Mouse (Mus musculus): Measurements from ENCODE around the gene Dcaf1. TPM values are rescaled to one million over a fixed set of nuclear protein-coding genes. Genes with fewer than 3 reads are reported as not detected.

Gene Dcaf1
- polyA plus RNA-seq, 1 experiment from 2014 or later: 20.8 TPM

DNA sequence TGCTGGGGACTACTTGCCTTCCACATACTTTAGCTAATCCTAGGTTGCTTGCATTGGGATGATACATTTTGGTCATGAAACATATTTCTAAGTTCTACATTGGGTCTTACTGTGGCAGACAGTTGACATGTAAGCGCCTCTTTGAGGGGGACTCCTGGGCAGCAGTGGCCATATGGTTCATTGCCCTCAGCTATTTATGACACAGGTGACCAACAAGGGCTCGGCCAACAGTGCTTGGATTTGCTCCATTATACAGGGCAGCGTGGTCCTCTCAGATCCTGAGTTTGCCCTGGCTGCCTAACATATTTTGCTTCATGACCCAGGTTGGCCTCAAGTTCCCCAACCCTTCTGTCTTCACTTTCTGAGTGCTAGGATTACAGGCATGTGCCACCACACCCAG, 55.0 kb downstream of the Dcaf1 start:
- H3K4me2 ChIP-seq (ENCODE audit: low read length): no peak overlapping the region
- H3K27ac ChIP-seq (replicated peaks in 1 of 2; ENCODE audit: control insufficient read depth in 1 of 2, insufficient read depth in 1 of 2, low read depth in 2 of 2, low read length in 2 of 2): no peak overlapping the region
- WGBS: 95% methylated on average over 3 of the region's 3 CpGs
- H3K9me3 ChIP-seq (ENCODE audit: control insufficient read depth, low read length): no peaks in the 10 kb centered on the region
- peaks cover 93% of the 10 kb centered on the region for H3K36me3 ChIP-seq (ENCODE audit: control insufficient read depth, insufficient read depth, low read length)
- H3K4me3 ChIP-seq (ENCODE audit: control insufficient read depth in 1 of 2, insufficient read depth in 1 of 2, low read depth in 1 of 2, low read length in 2 of 2): no peak overlapping the region
- peaks cover 0 to 2% of the 10 kb centered on the region in 2 experiments; a peak in 1 of 4 replicates for H3K4me1 ChIP-seq (ENCODE audit: control insufficient read depth in 2 of 2, insufficient read depth in 2 of 2, low read length in 2 of 2)
- ATAC-seq (ENCODE audit: insufficient number of reproducible peaks, insufficient read depth, low FRiP score, low read depth): no peak
- no peaks in the 10 kb centered on the region for H3K27me3 ChIP-seq (ENCODE audit: control insufficient read depth, insufficient read depth, low read length)
- no peak overlapping the region for H3K9ac ChIP-seq (ENCODE audit: low read length)

DNA sequence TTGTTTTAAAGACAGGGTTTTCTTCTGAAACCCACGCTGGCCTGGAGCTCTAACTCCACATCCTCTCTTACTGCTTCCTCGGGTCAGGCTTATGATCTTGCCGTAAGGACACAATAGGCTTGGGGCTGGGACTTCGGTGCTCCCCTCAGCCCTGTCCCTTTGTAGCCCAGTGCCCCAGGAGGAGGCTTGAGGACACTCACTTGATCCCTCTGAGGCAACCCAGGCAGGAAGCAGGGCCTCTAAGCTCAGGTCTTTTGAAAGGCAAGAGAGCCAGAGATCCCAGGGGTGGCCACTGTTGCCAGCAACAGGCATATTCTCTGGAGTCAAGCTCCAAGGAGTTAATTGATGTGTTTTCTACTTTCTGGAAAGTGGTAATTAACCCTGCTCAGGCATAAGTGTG, 57.8 kb downstream of the Dcaf1 start:
- Histone ChIP-seq H3K9me3 (ENCODE audit: control insufficient read depth, low read length) (no peaks in the 10 kb centered on the region), H3K4me2 (ENCODE audit: low read length) (no peak overlapping the region), H3K36me3 (ENCODE audit: control insufficient read depth, insufficient read depth, low read length) (peaks cover 97% of the 10 kb centered on the region), H3K27me3 (ENCODE audit: control insufficient read depth, insufficient read depth, low read length) (no peaks in the 10 kb centered on the region), H3K9ac (ENCODE audit: low read length) (no peak overlapping the region), H3K27ac (replicated peaks in 1 of 2; ENCODE audit: control insufficient read depth in 1 of 2, insufficient read depth in 1 of 2, low read depth in 2 of 2, low read length in 2 of 2) (0 out of 4 replicates have a peak overlapping the region, but pooled peaks of 1 of the 2 experiments have one; percentile 9), H3K4me3 (ENCODE audit: control insufficient read depth in 1 of 2, insufficient read depth in 1 of 2, low read depth in 1 of 2, low read length in 2 of 2) (no peak overlapping the region), H3K4me1 (ENCODE audit: control insufficient read depth in 2 of 2, insufficient read depth in 2 of 2, low read length in 2 of 2) (peaks cover 7 to 20% of the 10 kb centered on the region in 2 experiments)
- no peak for ATAC-seq (ENCODE audit: insufficient number of reproducible peaks, insufficient read depth, low FRiP score, low read depth)
- WGBS: 70% methylated on average over 4 of the region's 4 CpGs

DNA sequence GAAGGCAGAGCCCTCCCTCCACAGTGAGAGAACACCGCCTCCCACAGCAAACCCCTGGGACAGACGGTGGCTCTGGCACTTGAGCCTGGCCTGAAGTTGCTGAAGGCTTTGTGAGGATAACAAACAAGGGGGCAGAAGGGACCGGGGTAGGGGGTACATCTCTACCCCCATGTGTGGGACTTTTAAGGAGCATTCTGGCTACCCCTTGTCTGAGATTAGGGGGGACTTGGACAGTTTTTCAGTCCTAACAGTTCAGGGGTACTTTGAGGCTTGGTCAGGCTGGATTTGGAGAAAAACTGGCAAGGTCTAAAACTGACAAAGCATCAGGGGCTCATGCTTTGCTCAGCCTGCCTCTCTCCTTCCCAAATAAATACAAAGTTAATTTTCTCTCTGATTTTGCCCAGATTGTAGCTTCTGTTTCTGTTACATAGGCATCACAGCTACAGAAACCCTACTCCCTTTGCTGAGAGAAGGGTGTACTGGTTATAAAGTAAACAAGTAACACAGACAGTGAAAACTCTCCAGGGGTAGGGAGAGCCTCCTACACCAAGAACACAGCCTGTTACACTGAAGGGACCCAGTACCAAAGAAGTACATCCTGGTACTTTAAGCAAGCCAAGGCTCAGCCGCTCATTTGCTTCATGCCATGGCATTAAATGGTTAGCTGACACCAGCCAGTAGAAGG, 59.5 kb downstream of the Dcaf1 start:
- Histone ChIP-seq H3K36me3 (ENCODE audit: control insufficient read depth, insufficient read depth, low read length) (peaks cover 80% of the 10 kb centered on the region), H3K9me3 (ENCODE audit: control insufficient read depth, low read length) (no peaks in the 10 kb centered on the region), H3K9ac (ENCODE audit: low read length) (no peak overlapping the region), H3K27ac (replicated peaks in 1 of 2; ENCODE audit: control insufficient read depth in 1 of 2, insufficient read depth in 1 of 2, low read depth in 2 of 2, low read length in 2 of 2) (no peak overlapping the region), H3K27me3 (ENCODE audit: control insufficient read depth, insufficient read depth, low read length) (no peaks in the 10 kb centered on the region), H3K4me1 (ENCODE audit: control insufficient read depth in 2 of 2, insufficient read depth in 2 of 2, low read length in 2 of 2) (peaks cover 19 to 34% of the 10 kb centered on the region in 2 experiments), H3K4me3 (ENCODE audit: control insufficient read depth in 1 of 2, insufficient read depth in 1 of 2, low read depth in 1 of 2, low read length in 2 of 2) (no peak overlapping the region), H3K4me2 (ENCODE audit: low read length) (no peak overlapping the region)
- WGBS: 66% methylated on average over 4 of the region's 4 CpGs
- no peak for ATAC-seq (ENCODE audit: insufficient number of reproducible peaks, insufficient read depth, low FRiP score, low read depth)

DNA sequence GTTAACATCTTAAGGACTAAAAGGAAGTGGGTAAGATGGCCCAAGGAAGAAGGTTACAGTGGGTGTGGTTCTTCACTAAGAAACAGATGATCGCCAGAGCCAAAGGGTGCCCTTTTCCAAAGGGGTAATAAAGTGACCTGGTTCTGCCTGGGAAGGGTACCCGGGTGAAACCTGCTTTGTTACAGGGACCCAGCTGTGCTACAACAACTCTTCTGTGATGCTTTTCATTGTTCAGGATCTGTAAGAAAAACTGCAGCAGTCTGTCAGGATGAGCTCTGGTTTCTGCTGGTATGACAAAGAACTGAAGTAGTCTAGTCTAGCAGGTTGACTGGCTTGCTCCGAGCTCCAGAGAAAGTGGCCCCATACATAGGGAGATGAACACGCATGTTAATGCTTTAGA, 60.5 kb downstream of the Dcaf1 start:
- 76% methylated on average over 4 of the region's 4 CpGs for WGBS

DNA sequence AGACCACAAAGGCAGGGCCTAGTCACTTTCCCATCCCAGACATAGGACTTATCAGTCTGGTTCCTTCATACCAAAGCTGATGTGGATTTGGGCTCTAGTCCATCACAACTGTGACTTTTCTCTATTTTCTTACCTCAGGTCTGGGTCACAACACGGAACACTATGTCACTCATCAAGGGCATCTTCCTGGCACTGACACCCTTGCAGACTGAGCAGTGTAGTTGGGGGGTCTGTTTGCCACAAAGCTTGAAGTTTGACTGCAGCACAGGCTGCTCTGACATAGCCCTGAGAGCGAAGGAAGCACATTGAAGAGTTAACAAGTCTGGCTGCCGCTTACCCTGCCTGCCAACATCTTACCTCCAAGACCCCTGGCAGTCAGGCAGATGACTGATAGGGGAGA, 61.4 kb downstream of the Dcaf1 start:
- WGBS: 68% methylated on average over 3 of the region's 3 CpGs
- no peaks in the 10 kb centered on the region for H3K27me3 ChIP-seq (ENCODE audit: control insufficient read depth, insufficient read depth, low read length)
- H3K4me1 ChIP-seq (ENCODE audit: control insufficient read depth in 2 of 2, insufficient read depth in 2 of 2, low read length in 2 of 2): peaks cover 21 to 37% of the 10 kb centered on the region in 2 experiments
- ATAC-seq (ENCODE audit: insufficient number of reproducible peaks, insufficient read depth, low FRiP score, low read depth): no peak
- peak overlapping the region; percentile 21; the same call in 1 of the 2 replicates for H3K9ac ChIP-seq (ENCODE audit: low read length)
- no peaks in the 10 kb centered on the region for H3K9me3 ChIP-seq (ENCODE audit: control insufficient read depth, low read length)
- no peak overlapping the region for H3K27ac ChIP-seq (replicated peaks in 1 of 2; ENCODE audit: control insufficient read depth in 1 of 2, insufficient read depth in 1 of 2, low read depth in 2 of 2, low read length in 2 of 2)
- H3K4me3 ChIP-seq (ENCODE audit: control insufficient read depth in 1 of 2, insufficient read depth in 1 of 2, low read depth in 1 of 2, low read length in 2 of 2): no peak overlapping the region
- H3K36me3 ChIP-seq (ENCODE audit: control insufficient read depth, insufficient read depth, low read length): peaks cover 68% of the 10 kb centered on the region
- H3K4me2 ChIP-seq (ENCODE audit: low read length): peak overlapping the region; percentile 5; the same call in 1 of the 2 replicates

More for the DNA sequence above, 60.5 kb downstream of the Dcaf1 start:
- Histone ChIP-seq H3K9ac (ENCODE audit: low read length) (no peak overlapping the region), H3K9me3 (ENCODE audit: control insufficient read depth, low read length) (no peaks in the 10 kb centered on the region), H3K36me3 (ENCODE audit: control insufficient read depth, insufficient read depth, low read length) (peaks cover 70% of the 10 kb centered on the region), H3K27ac (replicated peaks in 1 of 2; ENCODE audit: control insufficient read depth in 1 of 2, insufficient read depth in 1 of 2, low read depth in 2 of 2, low read length in 2 of 2) (no peak overlapping the region), H3K4me1 (ENCODE audit: control insufficient read depth in 2 of 2, insufficient read depth in 2 of 2, low read length in 2 of 2) (peaks cover 19 to 34% of the 10 kb centered on the region in 2 experiments), H3K4me2 (ENCODE audit: low read length) (no peak overlapping the region), H3K4me3 (ENCODE audit: control insufficient read depth in 1 of 2, insufficient read depth in 1 of 2, low read depth in 1 of 2, low read length in 2 of 2) (no peak overlapping the region), H3K27me3 (ENCODE audit: control insufficient read depth, insufficient read depth, low read length) (no peaks in the 10 kb centered on the region)
- no peak for ATAC-seq (ENCODE audit: insufficient number of reproducible peaks, insufficient read depth, low FRiP score, low read depth)

DNA sequence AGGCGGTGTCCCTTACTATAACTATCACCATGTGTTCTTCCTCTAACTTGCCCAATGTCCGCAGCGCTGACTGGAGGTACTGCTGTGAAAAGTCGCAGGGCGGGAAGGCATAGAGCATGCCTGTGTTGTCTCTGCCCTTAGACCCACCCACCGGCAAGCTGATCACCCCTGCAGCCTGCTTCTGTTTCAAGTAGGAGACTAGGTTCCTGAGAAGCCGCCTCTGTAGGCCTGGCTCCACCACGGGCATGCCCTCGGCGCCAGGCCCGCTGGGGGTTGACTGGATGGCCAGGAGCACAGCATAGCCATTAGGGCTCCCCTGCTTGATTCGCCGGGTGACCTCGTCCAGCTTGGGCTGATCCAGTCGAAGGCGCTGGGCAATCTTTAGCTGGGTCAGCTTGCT, 62.6 kb downstream of the Dcaf1 start:
- ATAC-seq (ENCODE audit: insufficient number of reproducible peaks, insufficient read depth, low FRiP score, low read depth): no peak
- peaks cover 68% of the 10 kb centered on the region for H3K36me3 ChIP-seq (ENCODE audit: control insufficient read depth, insufficient read depth, low read length)

DNA sequence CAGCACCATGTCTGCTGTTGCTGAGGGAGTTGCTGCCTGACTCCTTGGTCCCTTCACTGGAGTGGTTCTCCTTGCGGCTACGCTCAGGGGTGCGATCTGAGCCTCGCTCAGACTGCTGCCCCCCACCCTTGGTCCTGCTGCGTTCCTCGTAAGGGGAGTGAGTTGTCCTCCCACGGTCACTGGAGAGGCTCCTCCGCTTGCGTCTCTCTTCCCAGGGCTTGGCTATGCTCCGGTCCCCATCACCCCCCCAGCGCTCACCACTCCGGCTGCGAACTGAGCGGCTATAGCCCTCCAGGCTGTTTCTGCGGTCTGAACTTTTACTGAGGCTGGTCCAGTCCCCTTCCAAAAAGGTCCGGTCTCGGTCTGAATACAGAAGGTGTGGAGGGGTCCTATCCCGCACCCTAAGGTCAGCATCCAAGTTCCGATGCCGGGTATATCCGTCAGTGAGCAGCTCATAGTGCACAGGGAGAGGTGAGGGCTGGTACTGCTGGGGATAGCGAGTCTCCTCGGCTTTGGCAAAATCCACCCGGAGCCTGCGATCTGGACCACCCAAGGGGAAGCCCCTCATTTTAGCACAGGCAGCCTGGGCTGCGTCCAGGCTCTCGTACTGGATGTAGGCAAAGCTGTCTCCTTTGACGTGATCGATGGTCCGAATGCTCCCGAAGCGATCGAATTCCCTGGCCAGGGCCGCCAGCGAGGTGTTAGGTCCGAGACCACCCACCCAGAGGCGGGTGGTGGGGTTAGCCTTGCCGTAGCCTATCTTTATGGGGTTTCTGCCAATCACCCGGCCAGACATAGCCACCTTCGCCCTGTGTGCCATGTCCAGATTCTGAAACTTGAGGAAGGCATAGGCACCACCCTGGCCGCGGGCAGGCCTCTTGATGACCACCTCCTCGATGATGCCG, 63.6 kb downstream of the Dcaf1 start:
- no peaks in the 10 kb centered on the region for H3K9me3 ChIP-seq (ENCODE audit: control insufficient read depth, low read length)
- 28% methylated on average over 44 of the region's 44 CpGs for WGBS
- peak overlapping the region; percentile 98 for H3K9ac ChIP-seq (ENCODE audit: low read length)
- no peak for ATAC-seq (ENCODE audit: insufficient number of reproducible peaks, insufficient read depth, low FRiP score, low read depth)
- H3K27me3 ChIP-seq (ENCODE audit: control insufficient read depth, insufficient read depth, low read length): no peaks in the 10 kb centered on the region
- peak overlapping the region; percentile 98 for H3K4me2 ChIP-seq (ENCODE audit: low read length)
- H3K27ac ChIP-seq (replicated peaks in 1 of 2; ENCODE audit: control insufficient read depth in 1 of 2, insufficient read depth in 1 of 2, low read depth in 2 of 2, low read length in 2 of 2): no peak overlapping the region
- H3K4me3 ChIP-seq (ENCODE audit: control insufficient read depth in 1 of 2, insufficient read depth in 1 of 2, low read depth in 1 of 2, low read length in 2 of 2): peak overlapping the region; percentile 73 to 88
- peaks cover 68% of the 10 kb centered on the region for H3K36me3 ChIP-seq (ENCODE audit: control insufficient read depth, insufficient read depth, low read length)
- H3K4me1 ChIP-seq (ENCODE audit: control insufficient read depth in 2 of 2, insufficient read depth in 2 of 2, low read length in 2 of 2): peaks cover 23 to 37% of the 10 kb centered on the region in 2 experiments

More for the DNA sequence above, 62.6 kb downstream of the Dcaf1 start:
- H3K4me2 ChIP-seq (ENCODE audit: low read length): peak overlapping the region; percentile 98
- WGBS: 31% methylated on average over 16 of the region's 16 CpGs
- H3K4me1 ChIP-seq (ENCODE audit: control insufficient read depth in 2 of 2, insufficient read depth in 2 of 2, low read length in 2 of 2): peaks cover 21 to 37% of the 10 kb centered on the region in 2 experiments
- no peak overlapping the region for H3K27ac ChIP-seq (replicated peaks in 1 of 2; ENCODE audit: control insufficient read depth in 1 of 2, insufficient read depth in 1 of 2, low read depth in 2 of 2, low read length in 2 of 2)
- no peaks in the 10 kb centered on the region for H3K27me3 ChIP-seq (ENCODE audit: control insufficient read depth, insufficient read depth, low read length)
- H3K9ac ChIP-seq (ENCODE audit: low read length): peak overlapping the region; percentile 98
- H3K4me3 ChIP-seq (ENCODE audit: control insufficient read depth in 1 of 2, insufficient read depth in 1 of 2, low read depth in 1 of 2, low read length in 2 of 2): peak overlapping the region; percentile 73 to 88
- H3K9me3 ChIP-seq (ENCODE audit: control insufficient read depth, low read length): no peaks in the 10 kb centered on the region
